Mouse (Mus musculus) mature B cell (primary cell): ENCODE results near the gene Tagap.
"Not testable (repeated sequence)": the region's sequence is repeated elsewhere in the genome, so short reads cannot be mapped to it uniquely, and the experiment has no call there.

Source experiments
- in situ Hi-C: fragments of 300-500 bp; cut with MboI; formaldehyde crosslinking; loops from 2 replicates; pipeline ENCODE4 v1.14.3; 2019

The Tagap gene

GRCm38 (mm10) chr17:7914596-7915227, 11.1 kb upstream of the Tagap start:
- in situ Hi-C loops, result no loop called here

GRCm38 (mm10) chr17:7915791-7916190, 10.0 kb upstream of the Tagap start:
- in situ Hi-C loops, result no loop called here

- in situ Hi-C loops, result no loop called here
Observed at GRCm38 (mm10) chr17:7916782-7917574, 8.8 kb upstream of the Tagap start.

GRCm38 (mm10) chr17:7918355-7918754, 7.4 kb upstream of the Tagap start:
- in situ Hi-C loops, result no loop called here

GRCm38 (mm10) chr17:7919209-7919608, 6.6 kb upstream of the Tagap start:
- in situ Hi-C loops, result no loop called here

- in situ Hi-C loops, result no loop called here
Observed at GRCm38 (mm10) chr17:7922564-7922963, 3.2 kb upstream of the Tagap start.

GRCm38 (mm10) chr17:7924185-7924725, 1.5 kb upstream of the Tagap start:
- in situ Hi-C loops, result no loop called here

- in situ Hi-C loops, result loop anchor here (5.0 kb wide), 1 partner anchor 56 kb away; no protein-coding TSS in a partner anchor
Observed at GRCm38 (mm10) chr17:7927582-7928535, 2.1 kb downstream of the Tagap start.

GRCm38 (mm10) chr17:7928662-7929061, 2.9 kb downstream of the Tagap start:
- in situ Hi-C loops, result loop anchor here (5.0 kb wide), 1 partner anchor 56 kb away; no protein-coding TSS in a partner anchor

- in situ Hi-C loops, result loop anchor here (5.0 kb wide), 1 partner anchor 57 kb away; no protein-coding TSS in a partner anchor
Observed at GRCm38 (mm10) chr17:7929279-7929678, 3.5 kb downstream of the Tagap start.

- in situ Hi-C loops, result no loop called here
Observed at GRCm38 (mm10) chr17:7931096-7931990, 5.5 kb downstream of the Tagap start.

- in situ Hi-C loops, result not testable (repeated sequence)
Observed at GRCm38 (mm10) chr17:7932121-7932520, 6.3 kb downstream of the Tagap start.

- in situ Hi-C loops, result no loop called here
Observed at GRCm38 (mm10) chr17:7939640-7940039, 13.8 kb downstream of the Tagap start.

- in situ Hi-C loops, result not testable (repeated sequence)
Observed at GRCm38 (mm10) chr17:7945117-7946052, 19.6 kb downstream of the Tagap start, which contains the start of gene Rsph3a. Gene Rsph3a, plus strand, starts transcription at chr17:7945614.

- in situ Hi-C loops, result not testable (repeated sequence)
Observed at GRCm38 (mm10) chr17:7946053-7946627, 20.3 kb downstream of the Tagap start.

- in situ Hi-C loops, result not testable (repeated sequence)
Observed at GRCm38 (mm10) chr17:7951333-7951732, 25.5 kb downstream of the Tagap start.

- in situ Hi-C loops, result not testable (repeated sequence)
Observed at GRCm38 (mm10) chr17:7957242-7957641, 31.4 kb downstream of the Tagap start.

- in situ Hi-C loops, result not testable (repeated sequence)
Observed at GRCm38 (mm10) chr17:7963333-7963732, 37.5 kb downstream of the Tagap start.

GRCm38 (mm10) chr17:7964398-7964797, 38.6 kb downstream of the Tagap start:
- in situ Hi-C loops, result not testable (repeated sequence)
